Mouse (Mus musculus) liver, embryonic 14.5 days (tissue): Measurements from ENCODE around the gene Scml4. TPM values are rescaled to one million over a fixed set of nuclear protein-coding genes. Genes with fewer than 3 reads are reported as not detected.
A peak's percentile ranks its signal among the peaks of the same experiment; 100 is the strongest.

ENCODE experiments used
- ATAC-seq: fragments of 200-750 bp; cut with Nextera tagmentation; 2 replicates; pipeline ENCODE4 v1.8.0; 2017; ENCODE audit warnings: moderate number of reproducible peaks, mild to moderate bottlenecking, moderate library complexity; ENCODE audit not compliant: insufficient read depth
- DNase-seq, 3 experiments: peaks; one replicate each; pipeline ENCODE4 v3.0.0-alpha.2; 2012 to 2013; ENCODE audit warnings: low read depth in 3 of 3, low spot score in 3 of 3
- H3K27ac ChIP-seq: fragments of 300-500 bp; sonication (generic); 2 replicates; pipeline ENCODE4 v1.5.1; 2014; ENCODE audit warnings: moderate library complexity, mild to moderate bottlenecking, control low read depth, inconsistent platforms
- H3K27me3 ChIP-seq: fragments of 300-500 bp; sonication (generic); 2 replicates; pipeline ENCODE4 v1.6.1; 2014; ENCODE audit warnings: mild to moderate bottlenecking, low read length, moderate library complexity; ENCODE audit not compliant: control insufficient read depth, insufficient read depth
- H3K36me3 ChIP-seq: fragments of 300-500 bp; sonication (generic); replicated peaks from 2 replicates; pipeline ENCODE4 v1.6.1; 2014; ENCODE audit warnings: low read depth; ENCODE audit not compliant: control insufficient read depth, insufficient read depth
- H3K4me1 ChIP-seq, 2 experiments: fragments of 200-500 bp in 1 of 2; fragments of 300-500 bp in 1 of 2; sonication (generic) in 1 of 2; replicated peaks; 2 replicates each; pipeline ENCODE4 v1.6.1; 2012 to 2014; ENCODE audit warnings: antibody characterized with exemption in 1 of 2, inconsistent platforms in 1 of 2, low read length in 1 of 2; ENCODE audit not compliant: control insufficient read depth in 2 of 2, insufficient read depth in 2 of 2
- H3K4me2 ChIP-seq: fragments of 300-500 bp; sonication (generic); 2 replicates; pipeline ENCODE4 v1.6.1; 2014; ENCODE audit warnings: low read depth, mild to moderate bottlenecking, control low read depth, moderate library complexity
- H3K4me3 ChIP-seq, 2 experiments: fragments of 200-500 bp in 1 of 2; fragments of 300-500 bp in 1 of 2; sonication (generic) in 1 of 2; 2 replicates each; pipeline ENCODE4 v1.5.1; 2012 to 2014; ENCODE audit warnings: low read depth in 2 of 2, low read length in 2 of 2, mild to moderate bottlenecking in 2 of 2, control low read depth in 1 of 2, inconsistent platforms in 1 of 2, moderate library complexity in 1 of 2; ENCODE audit not compliant: insufficient read depth in 1 of 2
- H3K9ac ChIP-seq: fragments of 300-500 bp; sonication (generic); replicated peaks from 2 replicates; pipeline ENCODE4 v1.6.1; 2014; ENCODE audit warnings: mild to moderate bottlenecking, control low read depth, moderate library complexity
- H3K9me3 ChIP-seq: fragments of 300-500 bp; sonication (generic); 2 replicates; pipeline ENCODE4 v1.6.1; 2016; ENCODE audit warnings: low read length, mixed read lengths; ENCODE audit not compliant: control insufficient read depth
- CTCF ChIP-seq: IDR thresholded peaks from 2 replicates; pipeline ENCODE4 v1.5.1; 2016; ENCODE audit warnings: antibody characterized with exemption, low read depth, control low read depth
- EP300 ChIP-seq: IDR thresholded peaks from 2 replicates; pipeline ENCODE4 v1.6.1; 2016; ENCODE audit warnings: antibody characterized with exemption, low read depth
- WGBS: fragments of 180-500 bp; shearing (Covaris S2); extraction: QIAGEN DNeasy Blood & Tissue Kit; methylation state at CpG from one replicate; pipeline ENCODE4 v1.1.7; 2014; ENCODE audit not compliant: insufficient replicate concordance; 5-methylcytosine and 5-hydroxymethylcytosine counted together
- polyA plus RNA-seq, 2 experiments: library from polyadenylated mRNA; depleted of rRNA in 1 of 2; stranded (reverse) in 1 of 2; unstranded in 1 of 2; fragments of >200 nt; fragmentation: Nextera tagmentation in 1 of 2; extraction: Ambion mirVana in 1 of 2; gene quantifications; 2 replicates each; pipeline versions ENCODE4 v1.2.1 to v1.2.3; 2012 to 2014

Scml4 gene
- polyA plus RNA-seq, 2 experiments, result 0.15 to 0.19 TPM

DNA sequence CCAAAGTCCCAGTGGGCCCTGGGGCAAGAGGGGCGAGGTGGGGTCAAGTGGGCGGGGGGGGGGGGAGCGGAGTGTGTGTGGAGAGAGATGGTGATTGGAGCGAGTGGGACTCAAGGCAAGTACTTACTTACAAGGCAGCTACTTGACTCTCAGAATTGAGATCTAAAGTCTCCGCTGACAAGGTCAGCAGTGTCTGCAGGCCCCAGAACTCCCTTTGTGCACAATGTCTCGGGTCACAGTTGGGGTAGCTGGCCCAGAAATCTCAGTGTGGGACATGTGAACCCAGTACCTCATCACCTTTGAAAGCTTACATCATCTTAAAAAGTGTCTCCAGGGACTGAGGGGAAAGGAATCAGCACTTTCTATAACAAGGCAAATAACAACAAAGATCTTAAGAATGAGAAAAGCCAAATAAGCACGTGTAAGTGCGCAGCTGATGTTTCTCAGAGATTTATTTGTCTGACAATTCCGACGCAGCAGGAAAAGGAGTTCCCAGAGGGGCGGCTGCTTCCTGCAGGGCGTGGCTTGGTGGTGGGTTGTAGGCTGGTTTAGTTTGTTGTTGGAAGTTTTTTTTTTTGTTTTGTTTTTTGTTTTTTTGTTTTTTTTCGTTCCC lies 142.0 kb downstream of the Scml4 start:
- DNase-seq, result no peak
- peak overlapping the region; percentile 55 for H3K4me2 ChIP-seq
- no peaks in the 10 kb centered on the region for H3K36me3 ChIP-seq
- peaks cover 3% of the 10 kb centered on the region for H3K27me3 ChIP-seq
- no peak overlapping the region for H3K9ac ChIP-seq
- no peak for ATAC-seq
- H3K4me3 ChIP-seq, result no peak overlapping the region
- no peak for TF ChIP-seq EP300
- no peak for TF ChIP-seq CTCF
- WGBS, result 13% methylated on average over 13 of the region's 13 CpGs
- H3K4me1 ChIP-seq, result no peaks in the 10 kb centered on the region
- no peak overlapping the region for H3K27ac ChIP-seq
- H3K9me3 ChIP-seq, result no peaks in the 10 kb centered on the region

DNA sequence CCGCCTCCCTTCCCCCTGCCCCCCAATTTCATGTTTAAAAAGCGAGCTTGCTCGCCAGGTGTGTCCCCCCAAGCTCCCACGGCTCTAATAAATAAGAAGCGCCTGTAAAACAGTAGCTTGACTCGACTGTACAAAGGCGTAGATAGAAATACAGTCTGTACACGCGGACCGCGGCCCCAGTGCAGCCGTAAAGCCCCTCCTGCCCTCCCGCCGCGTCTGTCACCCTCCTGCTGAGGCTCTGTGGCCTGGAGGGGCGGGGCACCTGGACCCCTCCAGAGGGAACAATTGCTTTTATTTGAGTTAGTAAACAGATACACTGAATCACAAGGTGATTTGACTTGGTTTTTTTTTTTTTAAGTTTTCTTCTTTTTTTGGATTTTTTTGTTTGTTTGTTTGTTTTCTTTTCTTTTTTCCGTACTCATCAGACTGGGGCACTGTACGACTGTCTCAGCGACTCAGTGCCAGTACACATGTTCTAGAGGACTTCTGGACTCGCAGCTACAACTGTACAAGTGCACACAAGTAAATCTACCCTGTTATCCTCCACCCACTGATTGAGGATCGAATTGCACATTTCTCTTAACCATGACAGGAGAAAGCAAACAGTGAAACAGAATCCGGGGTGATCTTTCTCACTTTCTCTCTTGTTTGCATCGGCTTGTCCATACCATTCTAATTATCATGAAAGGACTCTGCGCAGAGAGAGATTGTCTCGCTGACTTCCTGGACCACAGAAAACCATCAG lies 142.7 kb downstream of the Scml4 start:
- Histone ChIP-seq H3K4me1 (no peaks in the 10 kb centered on the region), H3K27me3 (peaks cover 3% of the 10 kb centered on the region), H3K9me3 (no peaks in the 10 kb centered on the region), H3K4me2 (peak overlapping the region; percentile 55), H3K9ac (no peak overlapping the region), H3K27ac (no peak overlapping the region), H3K36me3 (no peaks in the 10 kb centered on the region), H3K4me3 (peak overlapping the region in 1 of 2 experiments; percentile 20; a peak in 1 of 4 replicates)
- DNase-seq (no peak), ATAC-seq (no peak)
- TF ChIP-seq CTCF, result no peak
- TF ChIP-seq EP300, result no peak
- 9% methylated on average over 25 of the region's 25 CpGs for WGBS

DNA sequence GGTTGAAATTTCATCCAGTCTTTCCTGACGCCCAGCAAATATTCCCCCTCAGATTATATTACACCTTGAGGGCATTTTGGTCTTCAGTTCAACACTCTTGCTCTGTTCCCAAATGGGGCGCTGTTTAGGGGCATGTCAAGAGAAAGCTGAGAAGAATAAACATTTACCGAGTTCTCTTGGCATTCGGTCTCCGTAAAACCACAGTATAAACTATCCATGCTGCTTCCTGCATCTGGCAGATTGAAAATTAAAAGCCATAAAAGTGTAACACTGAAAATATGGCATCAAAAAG lies 143.2 kb downstream of the Scml4 start:
- WGBS, result 49% methylated on average over 5 of the region's 5 CpGs
- Histone ChIP-seq H3K4me2 (no peak overlapping the region), H3K27me3 (peaks cover 3% of the 10 kb centered on the region), H3K4me3 (no peak overlapping the region), H3K9ac (no peak overlapping the region), H3K9me3 (no peaks in the 10 kb centered on the region), H3K36me3 (no peaks in the 10 kb centered on the region), H3K27ac (no peak overlapping the region), H3K4me1 (no peaks in the 10 kb centered on the region)
- ATAC-seq (no peak), DNase-seq (no peak)
- no peak for TF ChIP-seq CTCF
- TF ChIP-seq EP300, result no peak

DNA sequence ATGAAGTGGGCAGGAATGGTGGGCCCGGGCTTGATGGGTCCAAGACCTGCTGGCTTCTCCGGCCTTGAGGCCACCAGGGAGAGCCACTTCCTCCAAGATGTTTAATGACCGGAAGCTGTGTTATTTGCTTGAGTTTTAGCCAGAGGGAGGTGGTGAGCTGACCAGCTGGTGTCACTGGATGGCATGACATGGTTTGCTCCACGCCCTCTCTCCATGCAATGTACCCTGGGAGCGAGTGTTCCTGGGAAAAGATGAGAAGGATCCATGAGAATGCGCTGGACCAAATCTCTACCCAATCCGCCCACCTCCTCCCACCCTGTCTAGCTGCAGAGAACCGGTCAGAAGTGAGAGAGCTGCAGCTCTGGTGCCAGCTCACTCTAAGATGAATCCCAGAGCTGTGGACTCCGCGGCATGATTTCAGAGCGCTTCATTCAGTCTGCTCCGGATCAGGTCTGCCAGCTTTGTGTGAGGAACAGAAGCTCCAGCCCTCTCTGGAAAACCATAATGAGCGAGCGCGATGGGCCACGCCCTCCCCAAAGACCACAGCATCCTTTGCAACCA lies 144.1 kb downstream of the Scml4 start:
- Histone ChIP-seq H3K27ac (no peak overlapping the region), H3K4me3 (no peak overlapping the region), H3K36me3 (no peaks in the 10 kb centered on the region), H3K9me3 (no peaks in the 10 kb centered on the region), H3K4me2 (no peak overlapping the region), H3K27me3 (peaks cover 3% of the 10 kb centered on the region), H3K9ac (no peak overlapping the region), H3K4me1 (no peaks in the 10 kb centered on the region)
- ATAC-seq (no peak), DNase-seq (no peak)
- no peak for TF ChIP-seq EP300
- no peak for TF ChIP-seq CTCF
- 62% methylated on average over 16 of the region's 16 CpGs for WGBS

DNA sequence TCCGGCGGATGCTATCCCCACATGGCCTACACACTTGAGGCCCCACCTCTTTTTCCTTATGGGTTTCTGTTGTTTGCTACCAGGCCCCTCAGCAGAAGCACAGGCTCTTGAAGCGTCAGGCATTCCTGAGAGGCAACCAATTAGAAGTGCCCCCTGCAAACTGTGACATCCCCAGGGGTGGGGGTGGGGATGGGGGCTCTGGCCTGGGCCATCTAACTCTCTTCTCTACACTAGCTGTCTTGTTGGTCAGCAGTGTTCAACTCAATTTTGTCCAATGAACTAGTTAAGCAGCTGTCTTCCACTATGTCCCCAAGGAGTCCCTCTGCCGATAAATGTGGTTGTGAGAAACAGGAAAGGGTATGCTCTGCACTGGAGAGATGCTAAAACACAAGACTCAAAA lies 144.9 kb downstream of the Scml4 start:
- TF ChIP-seq CTCF (no peak), EP300 (no peak)
- Histone ChIP-seq H3K36me3 (no peaks in the 10 kb centered on the region), H3K9me3 (no peaks in the 10 kb centered on the region), H3K9ac (no peak overlapping the region), H3K27ac (no peak overlapping the region), H3K4me2 (no peak overlapping the region), H3K27me3 (peaks cover 3% of the 10 kb centered on the region), H3K4me1 (no peaks in the 10 kb centered on the region), H3K4me3 (no peak overlapping the region)
- no peak for DNase-seq
- 49% methylated on average over 4 of the region's 4 CpGs for WGBS
- ATAC-seq, result no peak
